Mouse (Mus musculus): ENCODE data around the gene Cd5l.
"Not testable (repeated sequence)": the region's sequence is repeated elsewhere in the genome, so short reads cannot be mapped to it uniquely, and the experiment has no call there.

Cd5l gene

GRCm38 (mm10) chr3:87357581-87357980 is at the start of gene Cd5l:
Gene Cd5l, plus strand, starts transcription at chr3:87357881.
- no peak for DNase-seq

- DNase-seq: no peak
Observed at GRCm38 (mm10) chr3:87309922-87310321, 47.8 kb upstream of the Cd5l start.

- DNase-seq: no peak
Observed at GRCm38 (mm10) chr3:87322557-87322956, 35.1 kb upstream of the Cd5l start.

GRCm38 (mm10) chr3:87323778-87324177 is 33.9 kb upstream of the Cd5l start:
- DNase-seq: no peak

GRCm38 (mm10) chr3:87337899-87338298 is 19.8 kb upstream of the Cd5l start:
- DNase-seq: no peak

- DNase-seq: not testable (repeated sequence)
Observed at GRCm38 (mm10) chr3:87350992-87351391, 6.7 kb upstream of the Cd5l start.

- no peak for DNase-seq
Observed at GRCm38 (mm10) chr3:87359215-87359614, 1.5 kb downstream of the Cd5l start.

- no peak for DNase-seq
Observed at GRCm38 (mm10) chr3:87360466-87360865, 2.8 kb downstream of the Cd5l start.

GRCm38 (mm10) chr3:87365691-87366090 is 8.0 kb downstream of the Cd5l start:
- no peak for DNase-seq

- no peak for DNase-seq
Observed at GRCm38 (mm10) chr3:87367511-87367910, 9.8 kb downstream of the Cd5l start.

- DNase-seq: no peak
Observed at GRCm38 (mm10) chr3:87369181-87369580, 11.5 kb downstream of the Cd5l start.

- DNase-seq: no peak
Observed at GRCm38 (mm10) chr3:87376195-87377165, 18.8 kb downstream of the Cd5l start, which contains the start of gene Fcrl1. Gene Fcrl1, plus strand, starts transcription at chr3:87376387.

GRCm38 (mm10) chr3:87377228-87377627 is 19.5 kb downstream of the Cd5l start:
- no peak for DNase-seq

- no peak for DNase-seq
Observed at GRCm38 (mm10) chr3:87377719-87378118, 20.0 kb downstream of the Cd5l start.

GRCm38 (mm10) chr3:87379641-87380315 is 22.1 kb downstream of the Cd5l start:
- DNase-seq: not testable (repeated sequence)

GRCm38 (mm10) chr3:87381806-87382712 is 24.4 kb downstream of the Cd5l start:
- no peak for DNase-seq

- no peak for DNase-seq
Observed at GRCm38 (mm10) chr3:87383308-87383707, 25.6 kb downstream of the Cd5l start.

GRCm38 (mm10) chr3:87385105-87385504 is 27.4 kb downstream of the Cd5l start:
- no peak for DNase-seq

GRCm38 (mm10) chr3:87390935-87391334 is 33.3 kb downstream of the Cd5l start:
- DNase-seq: no peak

- no peak for DNase-seq
Observed at GRCm38 (mm10) chr3:87398809-87399208, 41.1 kb downstream of the Cd5l start.

GRCm38 (mm10) chr3:87399906-87400305 is 42.2 kb downstream of the Cd5l start:
- DNase-seq: no peak

GRCm38 (mm10) chr3:87401321-87401720 is 43.6 kb downstream of the Cd5l start:
- DNase-seq: no peak

- no peak for DNase-seq
Observed at GRCm38 (mm10) chr3:87408171-87408570, 50.5 kb downstream of the Cd5l start.

All from cerebellum, adult 11 months (tissue).